Mouse (Mus musculus): ENCODE measurements around the gene Saa2.
A peak's percentile ranks its signal among the peaks of the same experiment; 100 is the strongest.

Saa2 gene

GRCm38 (mm10) chr7:46762601-46763000 is 11.0 kb downstream of the Saa2 start:
- DNase-seq (ENCODE audit: low read depth, low spot score), result no peak

GRCm38 (mm10) chr7:46764672-46765071 is 13.1 kb downstream of the Saa2 start:
- DNase-seq (ENCODE audit: low read depth, low spot score), result no peak

- DNase-seq (ENCODE audit: low read depth, low spot score), result no peak
These were observed 15.8 kb downstream of the Saa2 start for GRCm38 (mm10) chr7:46767371-46767770.

DNA sequence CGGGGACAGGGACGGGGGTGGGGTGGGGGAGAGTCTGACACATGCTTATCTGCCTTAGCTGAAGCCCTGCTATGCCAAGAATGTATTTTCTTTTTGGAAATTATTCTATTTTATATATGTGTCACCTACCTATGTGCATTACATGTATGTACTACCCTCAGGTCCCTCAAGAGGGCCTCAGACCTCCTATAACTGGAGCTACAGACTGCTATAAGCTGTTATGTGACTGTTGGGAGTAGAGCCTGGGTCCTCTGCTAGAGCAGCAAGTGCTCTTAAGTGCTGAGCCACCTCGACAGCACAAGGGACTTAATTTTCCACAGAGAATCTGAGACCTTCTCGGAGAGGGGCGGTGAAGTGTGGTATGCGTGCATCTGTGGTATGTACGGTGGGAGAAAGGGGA is 16.9 kb downstream of the Saa2 start:
- no peak for DNase-seq (ENCODE audit: low read depth, low spot score)

- DNase-seq (ENCODE audit: low read depth, low spot score), result peak; percentile 79
These were observed 19.1 kb downstream of the Saa2 start for GRCm38 (mm10) chr7:46770706-46771105.

DNA sequence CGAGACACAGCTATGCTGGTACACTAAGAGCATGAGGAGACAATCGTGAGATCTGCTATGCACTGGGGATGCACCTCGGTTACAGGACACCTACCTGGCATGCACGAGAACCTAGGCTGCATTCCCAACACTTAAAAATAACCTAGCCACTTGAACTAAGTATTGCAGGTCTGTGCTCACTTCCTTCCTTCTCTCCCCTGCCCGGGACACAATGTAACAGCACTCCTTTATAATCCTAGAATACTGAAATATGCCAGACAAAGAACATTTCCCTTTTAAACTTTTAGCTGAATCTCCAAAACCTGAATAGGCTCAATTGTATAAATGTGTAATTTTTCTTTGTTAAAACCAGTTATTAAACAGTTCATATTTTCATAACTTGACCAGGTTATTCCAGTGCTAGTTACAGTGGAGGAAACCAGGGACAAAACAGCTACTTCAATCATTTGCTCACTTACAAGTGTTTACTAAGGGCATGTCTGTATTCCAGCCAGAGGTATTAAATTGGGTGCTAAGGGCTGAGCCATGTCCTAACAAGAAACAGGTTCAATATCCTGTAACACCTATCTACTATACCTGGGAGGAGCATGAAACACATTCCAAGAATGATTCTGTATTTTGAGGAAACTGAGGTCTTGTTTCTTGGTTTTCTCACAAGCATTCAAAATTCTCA is 37.7 kb downstream of the Saa2 start:
- no peak for DNase-seq (ENCODE audit: low read depth, low spot score)

GRCm38 (mm10) chr7:46793871-46794270 is 42.3 kb downstream of the Saa2 start:
- no peak for DNase-seq (ENCODE audit: low read depth, low spot score)

DNA sequence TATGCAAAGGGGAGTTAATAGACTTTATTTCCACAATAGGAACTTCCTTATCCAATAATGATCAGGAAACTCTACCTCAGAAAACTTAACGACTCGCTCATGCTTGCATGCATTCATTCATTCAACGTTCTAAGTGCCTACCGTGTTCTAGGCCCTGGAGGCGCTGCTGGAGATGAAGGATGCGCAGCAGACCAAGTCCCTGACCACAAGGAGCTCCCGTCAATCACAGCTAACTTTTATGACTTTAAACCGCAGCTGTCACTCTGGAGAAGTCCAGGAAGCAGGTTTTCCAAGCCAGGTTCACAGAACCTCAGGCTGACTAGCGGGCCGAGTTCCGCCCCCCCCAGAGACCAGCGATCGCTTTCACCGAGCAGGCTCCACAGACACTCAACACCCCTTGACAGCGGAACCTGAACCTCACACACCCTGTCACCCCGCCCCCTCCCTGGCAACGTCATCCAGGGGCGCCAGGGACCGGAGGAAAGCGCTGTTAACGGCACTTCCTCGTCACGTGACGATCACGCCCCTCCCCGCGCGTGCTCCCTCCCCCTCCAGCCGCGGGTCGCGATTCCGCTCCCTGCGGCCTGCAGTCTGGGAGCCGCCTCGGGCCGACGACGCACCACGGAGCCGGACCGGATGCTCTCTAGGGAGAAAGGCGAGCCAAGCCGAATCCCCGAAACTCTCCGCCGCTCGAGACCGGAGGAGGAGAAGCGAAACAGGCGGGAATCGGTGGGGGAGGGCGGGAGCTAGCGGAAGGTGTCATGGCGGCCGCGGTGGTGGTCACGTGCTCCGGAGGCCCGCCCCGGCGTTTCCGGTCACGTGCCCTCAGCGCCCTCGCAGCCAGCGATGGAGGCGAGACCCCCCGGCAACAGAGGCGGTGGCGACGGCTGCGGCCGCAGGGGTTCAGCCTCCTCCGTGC is 44.0 kb downstream of the Saa2 start, which contains the start of the genes Hps5 and Gtf2h1:
Gene Hps5 (minus strand): TSS at position 778 of the 919 bp plus-strand sequence.
Gene Gtf2h1 (plus strand): TSS at position 817 of the 919 bp plus-strand sequence.
- DNase-seq (ENCODE audit: low read depth, low spot score), result peak; percentile 97

DNA sequence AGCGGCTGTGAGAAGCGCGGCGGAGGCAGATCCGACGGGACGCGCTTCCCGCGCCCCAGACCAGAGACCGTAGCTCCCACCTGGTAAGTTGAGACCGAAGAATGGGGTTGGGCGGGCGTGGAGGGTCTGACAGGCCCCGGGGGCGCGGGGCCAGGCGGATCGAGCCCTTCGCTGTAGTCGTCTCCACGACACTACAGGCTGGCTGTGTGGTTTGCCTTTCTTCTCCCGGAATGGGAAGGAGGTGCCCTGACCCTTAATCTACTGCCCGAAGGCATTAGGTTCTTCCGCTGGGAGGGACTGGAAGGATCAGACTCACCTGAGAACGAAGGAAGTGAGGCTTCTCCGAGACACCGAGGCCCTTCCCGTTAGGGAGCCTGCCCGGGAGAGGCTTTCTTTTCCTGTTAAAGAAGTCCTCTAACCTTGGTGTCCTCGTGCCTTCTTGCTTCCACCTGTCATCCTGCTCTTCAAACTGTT is 44.7 kb downstream of the Saa2 start:
- peak; percentile 1 for DNase-seq (ENCODE audit: low read depth, low spot score)

- DNase-seq (ENCODE audit: low read depth, low spot score), result no peak
These were observed 45.2 kb downstream of the Saa2 start for GRCm38 (mm10) chr7:46796779-46797178.
